Mouse (Mus musculus) urinary bladder, postnatal 0 days (tissue): ENCODE measurements around the gene Loxl4. TPM values are rescaled to one million over a fixed set of nuclear protein-coding genes. Genes with fewer than 3 reads are reported as not detected.

Experiments used
- polyA plus RNA-seq: library from polyadenylated mRNA; unstranded; fragments of >200 nt; fragmentation: Nextera tagmentation; extraction: Ambion mirVana; gene quantifications from 2 replicates; pipeline ENCODE4 v1.2.1, GENCODE M21; 2015

Gene Loxl4
- polyA plus RNA-seq, result 4.3 and 6.3 TPM in 2 replicates

DNA sequence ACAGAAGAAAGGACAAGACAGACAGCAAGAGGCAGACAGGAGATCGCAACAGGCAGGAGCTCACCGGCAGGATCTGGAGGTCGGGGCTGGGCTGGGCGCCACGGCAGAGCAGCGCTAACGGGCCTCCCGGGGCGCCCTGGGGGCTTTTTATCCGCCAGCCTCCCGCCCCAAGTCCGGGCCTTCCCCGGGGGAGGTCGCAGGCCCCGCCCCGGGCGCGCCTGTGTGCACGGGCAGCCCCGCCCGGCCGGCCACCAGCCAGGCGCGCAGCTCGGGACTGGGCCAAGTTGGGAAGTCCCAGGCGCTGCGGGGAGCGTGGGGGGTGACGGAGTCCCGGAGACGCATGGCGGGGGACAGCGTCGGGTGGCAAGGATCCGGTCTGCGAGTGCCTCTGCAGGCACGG is at the start of gene Loxl4:
Gene Loxl4, minus strand, starts transcription at position 160 of the 400 bp plus-strand sequence.

Other genes starting within 250 kb of the Loxl4 start
- 0.07 and 0.23 TPM in 2 replicates for gene Crtac1, start 181.0 kb downstream of the Loxl4 start, polyA plus RNA-seq
- 11.5 and 14.1 TPM in 2 replicates for gene R3hcc1l, start 94.1 kb downstream of the Loxl4 start, polyA plus RNA-seq
- gene Pyroxd2, start 140.0 kb upstream of the Loxl4 start, polyA plus RNA-seq, result 2.7 and 2.9 TPM in 2 replicates
- 12.8 and 14.0 TPM in 2 replicates for gene Hps1, start 167.2 kb upstream of the Loxl4 start, polyA plus RNA-seq